Mouse (Mus musculus): ENCODE data around the gene Edrf1.
"Not testable (repeated sequence)": the region's sequence is repeated elsewhere in the genome, so short reads cannot be mapped to it uniquely, and the experiment has no call there.

The Edrf1 gene

GRCm38 (mm10) chr7:133645716-133646115, 8.4 kb downstream of the Edrf1 start:
- no peak for DNase-seq (ENCODE audit: low spot score in 2 of 2)

GRCm38 (mm10) chr7:133662467-133662866, 25.1 kb downstream of the Edrf1 start:
- DNase-seq (ENCODE audit: low spot score in 2 of 2): no peak

- DNase-seq (ENCODE audit: low spot score in 2 of 2): no peak
These were observed 31.7 kb downstream of the Edrf1 start for GRCm38 (mm10) chr7:133669071-133669470.

GRCm38 (mm10) chr7:133669946-133670345, 32.6 kb downstream of the Edrf1 start:
- DNase-seq (ENCODE audit: low spot score in 2 of 2): no peak

- DNase-seq (ENCODE audit: low spot score in 2 of 2): no peak
These were observed 33.5 kb downstream of the Edrf1 start for GRCm38 (mm10) chr7:133670846-133671245.

GRCm38 (mm10) chr7:133676002-133676401, 38.7 kb downstream of the Edrf1 start:
- DNase-seq (ENCODE audit: low spot score in 2 of 2): no peak

GRCm38 (mm10) chr7:133678716-133679115, 41.4 kb downstream of the Edrf1 start:
- DNase-seq (ENCODE audit: low spot score in 2 of 2): no peak

- no peak for DNase-seq (ENCODE audit: low spot score in 2 of 2)
These were observed 42.1 kb downstream of the Edrf1 start for GRCm38 (mm10) chr7:133679439-133679838.

- DNase-seq (ENCODE audit: low spot score in 2 of 2): no peak
These were observed 42.6 kb downstream of the Edrf1 start, which contains the start of gene Mmp21 for GRCm38 (mm10) chr7:133679961-133680360. Gene Mmp21 (minus strand): TSS chr7:133680061.

- no peak for DNase-seq (ENCODE audit: low spot score in 2 of 2)
These were observed 46.3 kb downstream of the Edrf1 start for GRCm38 (mm10) chr7:133683626-133684025.

- DNase-seq (ENCODE audit: low spot score in 2 of 2): no peak
These were observed 46.8 kb downstream of the Edrf1 start for GRCm38 (mm10) chr7:133684110-133684509.

GRCm38 (mm10) chr7:133684701-133685100, 47.4 kb downstream of the Edrf1 start:
- no peak for DNase-seq (ENCODE audit: low spot score in 2 of 2)

- DNase-seq (ENCODE audit: low spot score in 2 of 2): not testable (repeated sequence)
These were observed 48.3 kb downstream of the Edrf1 start for GRCm38 (mm10) chr7:133685644-133686043.

GRCm38 (mm10) chr7:133698021-133698709, 60.8 kb downstream of the Edrf1 start:
- no peak for DNase-seq (ENCODE audit: low spot score in 2 of 2)

- DNase-seq (ENCODE audit: low spot score in 2 of 2): no peak
These were observed 62.5 kb downstream of the Edrf1 start for GRCm38 (mm10) chr7:133699885-133700284.

GRCm38 (mm10) chr7:133701366-133701765, 64.0 kb downstream of the Edrf1 start:
- no peak for DNase-seq (ENCODE audit: low spot score in 2 of 2)

GRCm38 (mm10) chr7:133702333-133702732, 65.0 kb downstream of the Edrf1 start:
- no peak for DNase-seq (ENCODE audit: low spot score in 2 of 2)

GRCm38 (mm10) chr7:133703906-133704305, 66.6 kb downstream of the Edrf1 start:
- DNase-seq (ENCODE audit: low spot score in 2 of 2): no peak

GRCm38 (mm10) chr7:133707301-133707700, 70.0 kb downstream of the Edrf1 start:
- DNase-seq (ENCODE audit: low spot score in 2 of 2): no peak

- no peak for DNase-seq (ENCODE audit: low spot score in 2 of 2)
These were observed 78.0 kb downstream of the Edrf1 start for GRCm38 (mm10) chr7:133715387-133715786.

GRCm38 (mm10) chr7:133718580-133718979, 81.2 kb downstream of the Edrf1 start:
- DNase-seq (ENCODE audit: low spot score in 2 of 2): no peak

GRCm38 (mm10) chr7:133720616-133721015, 83.3 kb downstream of the Edrf1 start:
- no peak for DNase-seq (ENCODE audit: low spot score in 2 of 2)

Data from left cerebral cortex, adult 9 months (tissue).